Mouse (Mus musculus): ENCODE data around the gene Higd1c. TPM values are rescaled to one million over a fixed set of nuclear protein-coding genes. Genes with fewer than 3 reads are reported as not detected.

Gene Higd1c
- polyA plus RNA-seq, 1 experiment from 2014 or later: not detected

GRCm38 (mm10) chr15:100433234-100433633, 68.9 kb downstream of the Higd1c start:
- TF ChIP-seq CTCF (IDR thresholded peaks at IDR 0.05; ENCODE audit: low read depth) (no peak), EP300 (IDR thresholded peaks at IDR 0.05; ENCODE audit: low read depth) (peak; percentile 49)

More at GRCm38 (mm10) chr15:100433234-100433633, 68.9 kb downstream of the Higd1c start:
- Histone ChIP-seq H3K4me1 (ENCODE audit: insufficient read depth) (peaks cover 9% of the 10 kb centered on the region; the same call in 1 of the 2 replicates), H3K9ac (replicated peaks) (no peak overlapping the region), H3K27ac (ENCODE audit: low read depth) (no peak overlapping the region), H3K9me3 (ENCODE audit: low read length) (no peaks in the 10 kb centered on the region), H3K36me3 (replicated peaks; ENCODE audit: insufficient read depth, low read length) (no peaks in the 10 kb centered on the region), H3K4me3 (ENCODE audit: low read depth, low read length) (no peak overlapping the region), H3K4me2 (ENCODE audit: low read depth, low read length) (no peak overlapping the region), H3K27me3 (ENCODE audit: insufficient read depth, low read length) (no peaks in the 10 kb centered on the region)
- 57% methylated on average over 4 of the region's 4 CpGs for WGBS (ENCODE audit: insufficient replicate concordance)
- DNase-seq (no peak), ATAC-seq (peak; percentile 82)

Other genes with a start within 250 kb of the Higd1c start
- gene Atf1, start 136.7 kb upstream of the Higd1c start, polyA plus RNA-seq (2015; fragmentation: Nextera tagmentation; extraction: Ambion mirVana): 23.5 and 24.4 TPM in 2 replicates
- gene Tmprss12, start 83.7 kb upstream of the Higd1c start, polyA plus RNA-seq (2015; fragmentation: Nextera tagmentation; extraction: Ambion mirVana): not detected in 2 replicates
- gene Mettl7a1, start 60.4 kb upstream of the Higd1c start, polyA plus RNA-seq (2015; fragmentation: Nextera tagmentation; extraction: Ambion mirVana): 9.7 and 12.4 TPM in 2 replicates
- not detected in 2 replicates for gene Mettl7a3, start 29.6 kb upstream of the Higd1c start, polyA plus RNA-seq (2015; fragmentation: Nextera tagmentation; extraction: Ambion mirVana)
- gene Methig1, start 11.4 kb upstream of the Higd1c start, polyA plus RNA-seq (2015; fragmentation: Nextera tagmentation; extraction: Ambion mirVana): 0.12 and 0.15 TPM in 2 replicates
- not detected in 2 replicates for gene Mettl7a2, start 11.3 kb upstream of the Higd1c start, polyA plus RNA-seq (2015; fragmentation: Nextera tagmentation; extraction: Ambion mirVana)
- gene Gm5475, start 57.6 kb downstream of the Higd1c start, polyA plus RNA-seq (2015; fragmentation: Nextera tagmentation; extraction: Ambion mirVana): 0.04 TPM in 1 of 2 replicates, not detected in the other
- 15.0 and 16.3 TPM in 2 replicates for gene Slc11a2, start 60.5 kb downstream of the Higd1c start, polyA plus RNA-seq (2015; fragmentation: Nextera tagmentation; extraction: Ambion mirVana)
- 14.4 and 16.3 TPM in 2 replicates for gene Letmd1, start 104.5 kb downstream of the Higd1c start, polyA plus RNA-seq (2015; fragmentation: Nextera tagmentation; extraction: Ambion mirVana)
- gene Csrnp2, start 130.9 kb downstream of the Higd1c start, polyA plus RNA-seq (2015; fragmentation: Nextera tagmentation; extraction: Ambion mirVana): 0.89 and 1.1 TPM in 2 replicates
- gene Tfcp2, start 187.5 kb downstream of the Higd1c start, polyA plus RNA-seq (2015; fragmentation: Nextera tagmentation; extraction: Ambion mirVana): 4.0 TPM in 2 replicates
- 0.74 and 0.79 TPM in 2 replicates for gene Pou6f1, start 235.4 kb downstream of the Higd1c start, polyA plus RNA-seq (2015; fragmentation: Nextera tagmentation; extraction: Ambion mirVana)

Measured in liver, postnatal 0 days (tissue).